Mouse (Mus musculus): ENCODE data around the gene Cxcr5. TPM values are rescaled to one million over a fixed set of nuclear protein-coding genes. Genes with fewer than 3 reads are reported as not detected.

Cxcr5 gene
- polyA plus RNA-seq, 1 experiment: not detected

DNA sequence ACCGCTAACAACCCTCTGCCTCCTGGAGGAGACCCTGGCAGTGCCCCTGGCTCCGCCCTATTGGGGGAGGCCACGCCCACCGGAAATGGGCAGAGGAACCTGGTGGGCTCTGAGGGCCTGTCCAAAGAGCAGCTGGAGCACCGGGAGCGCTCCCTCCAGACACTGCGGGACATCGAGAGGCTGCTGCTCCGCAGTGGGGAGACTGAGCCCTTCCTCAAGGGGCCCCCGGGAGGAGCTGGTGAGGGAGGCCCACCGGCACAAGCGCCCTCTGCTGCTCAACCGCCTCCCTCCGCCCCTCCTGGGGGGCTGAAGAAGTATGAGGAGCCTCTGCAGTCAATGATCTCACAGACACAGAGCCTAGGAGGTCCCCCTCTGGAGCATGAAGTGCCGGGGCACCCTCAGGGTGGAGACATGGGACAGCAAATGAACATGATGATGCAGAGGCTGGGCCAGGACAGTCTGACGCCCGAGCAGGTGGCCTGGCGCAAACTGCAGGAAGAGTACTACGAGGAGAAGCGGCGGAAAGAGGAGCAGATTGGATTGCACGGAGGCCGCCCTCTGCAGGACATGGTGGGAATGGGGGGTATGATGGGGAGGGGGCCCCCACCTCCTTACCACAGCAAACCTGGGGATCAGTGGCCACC lies 55.7 kb downstream of the Cxcr5 start:
- Histone ChIP-seq H3K4me1 (peaks cover 44% of the 10 kb centered on the region), H3K27me3 (replicated peaks) (peaks cover 13% of the 10 kb centered on the region), H3K4me3 (replicated peaks) (no peak overlapping the region), H3K36me3 (replicated peaks; ENCODE audit: low read length) (peaks cover 55% of the 10 kb centered on the region), H3K9me3 (no peaks in the 10 kb centered on the region)
- TF ChIP-seq GATA1 (IDR thresholded peaks at IDR 0.05; ENCODE audit: borderline replicate concordance, low read length) (no peak), FLI1 (IDR thresholded peaks at IDR 0.05; ENCODE audit: low read length) (no peak)

DNA sequence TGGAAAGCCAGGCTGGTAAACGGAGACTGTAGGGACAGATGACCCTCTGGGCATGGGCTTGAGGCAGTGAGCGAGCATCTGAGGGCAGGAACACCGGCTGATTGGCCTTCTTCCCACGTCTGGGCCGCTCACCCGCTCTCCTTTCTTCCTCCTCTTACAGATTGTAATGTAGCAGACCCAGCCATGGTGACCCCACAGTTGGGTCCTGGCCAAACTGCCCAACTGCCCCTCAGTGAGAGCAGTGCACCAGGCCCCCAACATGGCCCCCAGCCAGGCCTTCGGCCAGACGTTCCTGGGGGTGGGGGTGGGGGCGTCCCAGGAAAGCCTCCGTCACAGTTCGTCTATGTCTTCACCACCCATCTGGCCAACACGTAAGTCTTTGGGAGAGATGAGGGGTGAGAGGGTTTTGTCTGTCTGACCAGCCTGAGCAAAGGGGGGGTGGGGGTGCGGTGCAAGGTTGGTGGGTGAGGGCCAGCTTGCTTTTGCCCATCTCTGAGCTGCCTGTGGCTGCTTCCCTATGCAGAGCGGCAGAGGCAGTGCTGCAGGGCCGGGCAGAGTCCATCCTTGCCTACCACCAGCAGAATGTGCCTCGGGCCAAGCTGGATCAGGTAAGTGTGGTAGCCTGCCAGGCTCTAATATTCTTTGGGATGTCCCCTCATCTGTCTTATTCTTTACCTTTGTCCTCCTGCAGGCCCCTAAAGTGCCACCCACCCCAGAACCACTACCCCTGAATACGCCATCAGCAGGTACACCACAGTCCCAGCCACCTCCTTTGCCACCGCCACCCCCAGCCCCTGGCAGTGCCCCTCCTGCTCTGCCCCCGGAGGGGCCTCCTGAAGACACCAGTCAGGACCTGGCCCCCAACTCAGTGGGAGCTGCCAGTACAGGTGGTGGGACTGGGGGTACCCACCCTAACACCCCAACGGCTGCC lies 56.5 kb downstream of the Cxcr5 start:
- H3K4me3 ChIP-seq (replicated peaks): no peak overlapping the region
- peaks cover 61% of the 10 kb centered on the region for H3K36me3 ChIP-seq (replicated peaks; ENCODE audit: low read length)
- H3K4me1 ChIP-seq: peaks cover 36% of the 10 kb centered on the region
- H3K9me3 ChIP-seq: no peaks in the 10 kb centered on the region
- TF ChIP-seq FLI1 (IDR thresholded peaks at IDR 0.05; ENCODE audit: low read length) (no peak), GATA1 (IDR thresholded peaks at IDR 0.05; ENCODE audit: borderline replicate concordance, low read length) (no peak)
- peaks cover 21% of the 10 kb centered on the region for H3K27me3 ChIP-seq (replicated peaks)

DNA sequence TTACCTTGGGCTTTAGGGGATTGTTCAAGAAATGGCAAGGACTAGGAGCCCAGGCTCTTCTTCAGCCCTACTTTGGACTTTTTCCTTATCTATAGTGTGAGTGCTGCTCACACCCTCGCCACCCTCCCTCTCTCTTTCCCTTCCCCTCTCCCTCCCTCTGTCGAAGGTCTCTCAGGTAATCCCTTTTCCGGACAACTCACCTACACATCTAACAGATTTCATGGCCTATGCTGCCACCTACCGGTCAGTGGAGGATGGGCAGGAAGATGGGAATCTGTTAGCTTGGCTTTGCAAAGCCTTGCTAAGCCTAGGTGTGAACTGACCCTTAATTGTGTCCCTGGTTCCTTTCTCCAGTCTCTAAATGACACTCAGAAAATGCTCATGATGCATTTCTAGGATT lies 59.7 kb downstream of the Cxcr5 start:
- no peak for TF ChIP-seq GATA1 (IDR thresholded peaks at IDR 0.05; ENCODE audit: borderline replicate concordance, low read length)
- no peak for TF ChIP-seq FLI1 (IDR thresholded peaks at IDR 0.05; ENCODE audit: low read length)
- Histone ChIP-seq H3K27me3 (replicated peaks) (peaks cover 50% of the 10 kb centered on the region), H3K36me3 (replicated peaks; ENCODE audit: low read length) (peaks cover 37% of the 10 kb centered on the region), H3K4me1 (peaks cover 49% of the 10 kb centered on the region), H3K4me3 (replicated peaks) (no peak overlapping the region), H3K9me3 (no peaks in the 10 kb centered on the region)

DNA sequence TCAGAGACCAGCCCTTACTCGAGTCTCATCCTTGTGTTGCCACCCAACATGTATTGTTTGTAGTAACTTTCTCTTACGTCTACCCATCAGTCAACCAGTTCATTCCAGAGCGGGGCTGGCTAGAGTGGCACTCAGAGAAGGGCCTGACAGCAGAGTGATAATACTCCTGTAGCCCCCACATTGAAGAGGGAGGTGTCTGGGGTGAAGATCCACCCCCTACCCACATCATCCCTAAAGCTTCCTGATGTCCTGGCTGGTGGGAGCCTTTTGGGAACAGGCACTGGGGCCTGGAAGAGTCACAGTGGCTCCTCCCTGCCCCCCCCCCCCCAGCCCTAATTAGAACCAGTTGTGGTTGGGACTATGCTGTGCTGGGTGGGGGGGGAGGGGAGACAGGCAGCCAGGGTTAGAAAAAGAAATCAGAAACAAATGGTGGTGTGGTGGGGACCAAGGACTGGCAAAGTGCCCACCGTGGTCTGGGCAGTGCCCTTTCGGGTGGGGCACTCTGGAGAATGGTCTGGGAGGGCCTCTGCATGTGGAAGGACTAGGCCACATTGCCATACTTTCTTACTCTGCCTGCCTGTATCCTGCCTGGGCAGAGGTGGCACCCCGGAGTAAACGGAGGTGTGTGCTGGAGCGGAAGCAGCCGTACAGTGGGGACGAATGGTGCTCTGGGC lies 60.3 kb downstream of the Cxcr5 start:
- no peak overlapping the region for H3K4me3 ChIP-seq (replicated peaks)
- TF ChIP-seq GATA1 (IDR thresholded peaks at IDR 0.05; ENCODE audit: borderline replicate concordance, low read length) (no peak), FLI1 (IDR thresholded peaks at IDR 0.05; ENCODE audit: low read length) (no peak)
- peaks cover 32% of the 10 kb centered on the region for H3K36me3 ChIP-seq (replicated peaks; ENCODE audit: low read length)
- H3K4me1 ChIP-seq: peaks cover 55% of the 10 kb centered on the region
- H3K9me3 ChIP-seq: no peaks in the 10 kb centered on the region
- H3K27me3 ChIP-seq (replicated peaks): peaks cover 53% of the 10 kb centered on the region

DNA sequence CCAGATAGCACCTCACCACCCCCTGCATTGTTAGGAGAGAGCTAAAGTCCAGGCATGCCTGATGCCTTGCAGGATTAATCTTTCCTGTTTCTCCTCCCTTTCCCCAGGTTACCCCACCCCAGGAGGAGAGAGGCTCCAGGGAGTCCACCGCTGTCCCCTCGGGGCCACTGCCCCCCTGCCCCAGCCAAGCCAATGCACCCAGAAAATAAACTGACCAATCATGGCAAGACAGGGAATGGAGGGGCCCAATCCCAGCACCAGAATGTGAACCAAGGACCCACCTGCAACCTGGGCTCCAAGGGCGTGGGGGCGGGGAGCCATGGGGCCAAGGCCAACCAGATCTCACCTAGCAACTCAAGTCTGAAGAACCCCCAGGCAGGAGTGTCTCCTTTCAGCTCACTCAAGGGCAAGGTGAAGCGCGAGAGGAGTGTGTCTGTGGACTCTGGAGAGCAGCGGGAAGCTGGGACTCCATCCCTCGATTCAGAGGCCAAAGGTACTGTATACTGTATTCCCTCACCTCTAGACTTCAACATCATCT lies 61.0 kb downstream of the Cxcr5 start:
- peaks cover 56% of the 10 kb centered on the region for H3K4me1 ChIP-seq
- H3K4me3 ChIP-seq (replicated peaks): no peak overlapping the region
- peaks cover 26% of the 10 kb centered on the region for H3K36me3 ChIP-seq (replicated peaks; ENCODE audit: low read length)
- peaks cover 55% of the 10 kb centered on the region for H3K27me3 ChIP-seq (replicated peaks)
- no peaks in the 10 kb centered on the region for H3K9me3 ChIP-seq
- no peak for TF ChIP-seq GATA1 (IDR thresholded peaks at IDR 0.05; ENCODE audit: borderline replicate concordance, low read length)
- no peak for TF ChIP-seq FLI1 (IDR thresholded peaks at IDR 0.05; ENCODE audit: low read length)

DNA sequence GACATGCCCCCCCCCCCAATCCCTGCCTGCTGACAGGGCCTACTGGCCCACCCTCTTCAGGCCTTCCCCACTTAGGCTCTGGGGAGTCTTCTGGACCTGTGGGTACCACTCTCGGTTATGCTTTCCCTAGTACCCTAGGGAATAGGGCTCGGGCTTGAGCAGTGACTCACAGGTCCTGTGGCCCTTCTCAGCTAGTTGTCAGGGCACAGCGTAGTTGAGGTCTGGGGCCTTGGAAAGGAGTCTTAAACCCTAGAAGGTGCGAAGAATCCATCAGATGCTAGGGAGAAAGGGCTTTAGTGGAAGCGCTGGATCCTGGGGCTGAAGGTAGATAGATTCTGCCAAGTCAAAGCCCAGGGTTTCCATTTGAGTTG lies 61.5 kb downstream of the Cxcr5 start:
- H3K36me3 ChIP-seq (replicated peaks; ENCODE audit: low read length): peaks cover 20% of the 10 kb centered on the region
- no peak overlapping the region for H3K4me3 ChIP-seq (replicated peaks)
- TF ChIP-seq FLI1 (IDR thresholded peaks at IDR 0.05; ENCODE audit: low read length) (no peak), GATA1 (IDR thresholded peaks at IDR 0.05; ENCODE audit: borderline replicate concordance, low read length) (no peak)
- H3K9me3 ChIP-seq: no peaks in the 10 kb centered on the region
- peaks cover 55% of the 10 kb centered on the region for H3K27me3 ChIP-seq (replicated peaks)
- peaks cover 56% of the 10 kb centered on the region for H3K4me1 ChIP-seq

DNA sequence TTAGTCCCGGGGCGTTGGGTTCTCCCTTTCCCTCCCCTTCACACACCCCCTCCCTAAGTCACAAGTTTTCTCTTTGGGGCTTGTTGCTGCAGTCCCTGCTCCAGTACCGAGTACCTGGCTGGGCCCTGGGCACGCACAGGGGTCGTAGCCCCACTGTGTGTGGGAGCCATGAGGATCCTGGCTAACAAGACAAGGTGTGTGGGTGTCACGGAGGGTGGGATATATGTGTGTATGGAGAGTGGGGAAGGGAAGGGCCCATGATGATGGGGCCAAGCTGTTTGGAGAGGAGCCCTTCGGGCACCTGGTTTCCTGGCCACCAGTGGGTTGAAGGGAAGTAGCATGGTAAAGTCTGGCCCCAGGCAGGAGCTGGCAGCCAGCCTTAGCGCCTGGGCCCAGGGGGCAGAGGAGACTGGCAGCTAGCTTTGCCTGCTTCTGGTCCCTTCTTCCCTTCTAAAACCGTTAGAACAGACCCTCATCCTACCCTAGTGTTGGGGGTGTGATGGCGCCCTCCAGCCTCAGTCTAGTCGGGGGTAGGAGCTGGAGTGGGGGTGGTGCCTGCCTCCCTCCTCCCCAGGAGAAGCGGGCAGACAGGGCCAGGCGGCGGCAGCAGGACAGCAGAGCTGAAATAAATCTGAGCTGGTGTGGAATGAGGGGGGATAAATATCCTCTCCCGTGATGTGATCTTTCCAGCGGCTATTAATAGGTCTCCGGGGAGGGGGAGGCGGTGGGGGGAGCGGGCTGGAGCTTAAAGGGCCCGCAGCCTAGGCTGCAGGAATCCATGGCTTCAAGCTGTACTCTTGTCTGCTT lies 62.1 kb downstream of the Cxcr5 start:
- Histone ChIP-seq H3K4me1 (peaks cover 61% of the 10 kb centered on the region), H3K27me3 (replicated peaks) (peaks cover 52% of the 10 kb centered on the region), H3K36me3 (replicated peaks; ENCODE audit: low read length) (peaks cover 15% of the 10 kb centered on the region), H3K9me3 (no peaks in the 10 kb centered on the region), H3K4me3 (replicated peaks) (no peak overlapping the region)
- TF ChIP-seq GATA1 (IDR thresholded peaks at IDR 0.05; ENCODE audit: borderline replicate concordance, low read length): no peak
- no peak for TF ChIP-seq FLI1 (IDR thresholded peaks at IDR 0.05; ENCODE audit: low read length)

DNA sequence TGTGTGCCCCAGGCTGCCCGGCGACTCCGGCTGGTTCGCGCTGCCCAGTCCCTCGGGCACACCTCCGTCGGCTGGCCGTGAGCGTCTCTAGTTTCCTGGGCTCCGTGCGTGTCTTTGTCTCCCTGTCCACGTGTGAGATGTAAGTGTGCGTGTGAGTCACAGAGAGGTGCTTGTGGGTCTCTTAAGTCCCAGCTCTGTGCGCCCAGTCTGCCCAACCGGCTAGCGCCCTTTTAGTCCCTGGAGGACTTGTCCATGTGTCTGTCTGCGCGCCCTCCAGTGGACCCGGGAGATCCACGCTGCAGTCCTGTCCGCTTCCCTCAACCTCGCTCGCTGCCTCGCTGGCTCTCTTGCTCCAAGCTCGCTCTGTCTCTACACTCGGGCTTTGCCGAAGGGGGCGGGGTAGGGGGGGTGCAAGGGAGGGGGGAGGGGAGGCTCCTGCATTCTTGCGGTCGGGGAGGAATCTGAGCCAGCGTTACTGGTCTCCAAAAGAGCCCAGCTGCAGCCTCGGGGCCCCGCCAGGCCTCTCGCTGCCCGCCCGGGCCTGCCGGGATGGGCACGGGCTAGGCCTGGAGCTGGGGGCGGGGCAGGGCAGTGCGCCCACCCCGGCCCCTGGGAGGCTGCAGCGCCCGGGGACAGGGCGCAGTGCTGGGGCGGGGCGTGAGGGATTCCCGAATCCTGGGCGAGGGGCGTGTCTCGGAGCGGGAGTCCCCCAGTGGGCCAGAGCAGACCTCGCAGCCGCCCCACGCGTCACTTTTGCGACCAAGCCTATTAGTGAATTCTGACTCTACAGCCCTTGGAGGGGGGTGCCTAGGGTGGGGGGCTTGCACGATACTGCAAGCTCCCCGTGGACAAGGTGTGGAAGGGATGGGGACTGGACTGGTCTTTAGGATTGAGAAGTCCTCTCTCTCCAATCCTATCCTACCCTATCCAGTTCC lies 63.0 kb downstream of the Cxcr5 start:
- H3K4me3 ChIP-seq (replicated peaks): peak overlapping the region; percentile 88
- peaks cover 15% of the 10 kb centered on the region for H3K36me3 ChIP-seq (replicated peaks; ENCODE audit: low read length)
- H3K27me3 ChIP-seq (replicated peaks): peaks cover 54% of the 10 kb centered on the region
- TF ChIP-seq FLI1 (IDR thresholded peaks at IDR 0.05; ENCODE audit: low read length) (no peak), GATA1 (IDR thresholded peaks at IDR 0.05; ENCODE audit: borderline replicate concordance, low read length) (no peak)
- H3K9me3 ChIP-seq: no peaks in the 10 kb centered on the region
- peaks cover 67% of the 10 kb centered on the region for H3K4me1 ChIP-seq

Data from megakaryocyte, embryonic 14.5 days (primary cell).